Mouse (Mus musculus): Measurements from ENCODE around the gene Sirt7. TPM values are rescaled to one million over a fixed set of nuclear protein-coding genes. Genes with fewer than 3 reads are reported as not detected.
A peak's percentile ranks its signal among the peaks of the same experiment; 100 is the strongest.

Gene Sirt7
- total and polyA plus RNA-seq, 2 experiments: 36.3 to 72.1 TPM

DNA sequence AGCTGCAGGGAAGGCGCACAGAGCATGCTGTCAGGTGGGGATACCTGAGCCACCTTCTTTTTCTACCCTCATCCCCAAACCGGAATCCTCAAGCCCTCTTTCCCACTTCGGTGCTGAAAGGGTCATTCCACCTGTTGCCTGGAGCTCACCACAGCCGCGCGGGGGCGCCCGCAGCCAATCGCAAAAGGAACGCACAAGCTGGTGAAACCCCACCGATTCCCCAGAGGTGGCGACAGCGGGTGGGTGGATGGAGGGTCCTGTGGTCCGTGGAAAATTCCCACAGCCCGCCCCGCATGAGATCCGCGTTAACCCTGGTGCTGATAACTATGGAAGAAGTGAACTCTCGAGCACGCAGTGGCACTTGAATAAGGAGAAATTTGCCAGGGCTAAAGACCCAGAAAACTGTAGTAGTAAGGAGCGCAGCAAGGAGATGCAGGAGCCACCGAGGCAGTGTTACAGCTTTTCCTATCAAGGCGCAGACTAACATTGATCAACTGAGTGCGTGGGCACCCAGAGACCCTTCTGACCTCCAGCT, 33.9 kb upstream of the Sirt7 start:
- Histone ChIP-seq H3K79me2 (ENCODE audit: control insufficient read depth, insufficient read depth, low read length) (no peaks in the 10 kb centered on the region), H3K4me1 (ENCODE audit: control insufficient read depth, insufficient read depth, low read length) (0 out of 2 replicates have a peak, but pooled peaks cover 3% of the 10 kb centered on the region), H3K4me3 (ENCODE audit: insufficient read depth, low read depth, low read length) (peak overlapping the region; percentile 59), H3K27me3 (ENCODE audit: control insufficient read depth, insufficient read depth, low read length) (no peaks in the 10 kb centered on the region), H3K9ac (ENCODE audit: low read depth, low read length) (peak overlapping the region; percentile 46), H3K27ac (replicated peaks; ENCODE audit: insufficient read depth, low read depth, low read length) (peak overlapping the region; percentile 49), H3K36me3 (ENCODE audit: control insufficient read depth, insufficient read depth, low read length) (no peaks in the 10 kb centered on the region; the same call in 1 of the 2 replicates)
- TF ChIP-seq POLR2A (IDR thresholded peaks at IDR 0.05; ENCODE audit: extremely low read depth, insufficient read depth, low read length) (no peak), CTCF (IDR thresholded peaks at IDR 0.05; ENCODE audit: low read depth, low read length) (peak; percentile 88)
- DNase-seq (ENCODE audit: extremely low read depth, low read depth, low spot score): peak; percentile 46
- WGBS: 3% methylated on average over 24 of the region's 24 CpGs

DNA sequence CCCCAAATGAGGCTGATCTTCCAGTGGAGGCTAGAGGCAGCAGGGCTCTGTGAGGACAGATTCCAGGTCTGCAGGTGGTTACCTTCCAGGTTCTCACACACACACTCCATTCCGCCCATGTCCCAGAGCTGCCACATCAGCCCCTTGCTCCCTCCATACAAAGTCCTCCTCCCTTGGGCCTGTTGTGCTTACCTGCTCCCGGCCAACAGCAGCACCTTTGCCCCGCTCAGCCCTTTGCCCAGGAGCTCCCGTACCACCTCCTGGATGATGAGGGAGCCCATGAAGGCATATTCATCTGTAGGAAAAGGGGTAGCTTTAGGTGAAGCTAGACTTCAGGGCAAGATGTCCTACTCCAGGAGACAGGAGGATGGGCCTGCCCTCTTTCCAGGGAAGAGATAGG, 32.3 kb upstream of the Sirt7 start:
- 29% methylated on average over 4 of the region's 4 CpGs for WGBS
- no peaks in the 10 kb centered on the region; the same call in 1 of the 2 replicates for H3K36me3 ChIP-seq (ENCODE audit: control insufficient read depth, insufficient read depth, low read length)
- 0 out of 2 replicates have a peak, but pooled peaks cover 3% of the 10 kb centered on the region for H3K4me1 ChIP-seq (ENCODE audit: control insufficient read depth, insufficient read depth, low read length)
- TF ChIP-seq POLR2A (IDR thresholded peaks at IDR 0.05; ENCODE audit: extremely low read depth, insufficient read depth, low read length) (no peak), CTCF (IDR thresholded peaks at IDR 0.05; ENCODE audit: low read depth, low read length) (no peak)
- no peak overlapping the region for H3K9ac ChIP-seq (ENCODE audit: low read depth, low read length)
- peak; percentile 49 for DNase-seq (ENCODE audit: extremely low read depth, low read depth, low spot score)
- no peaks in the 10 kb centered on the region for H3K27me3 ChIP-seq (ENCODE audit: control insufficient read depth, insufficient read depth, low read length)
- H3K79me2 ChIP-seq (ENCODE audit: control insufficient read depth, insufficient read depth, low read length): no peaks in the 10 kb centered on the region
- H3K4me3 ChIP-seq (ENCODE audit: insufficient read depth, low read depth, low read length): no peak overlapping the region
- H3K27ac ChIP-seq (replicated peaks; ENCODE audit: insufficient read depth, low read depth, low read length): no peak overlapping the region

DNA sequence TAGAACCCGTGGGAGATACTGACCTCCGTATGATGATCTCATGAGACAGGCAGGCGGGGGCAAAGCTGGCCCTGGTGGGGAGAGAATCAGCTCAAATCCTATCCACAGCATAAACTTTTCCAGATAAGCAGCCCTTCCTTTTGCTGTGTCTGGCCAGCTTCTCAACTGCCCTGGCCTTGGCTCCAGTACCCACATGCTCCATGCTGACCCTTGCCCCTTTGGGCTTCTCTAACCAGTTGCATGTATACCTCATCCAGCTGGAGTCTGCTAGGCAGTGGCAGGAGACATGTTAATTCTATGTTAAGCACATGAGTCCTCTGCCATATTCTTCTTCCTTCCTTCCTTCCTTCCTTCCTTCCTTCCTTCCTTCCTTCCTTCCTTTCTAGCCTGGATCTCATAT, 29.7 kb upstream of the Sirt7 start:
- no peak for TF ChIP-seq CTCF (IDR thresholded peaks at IDR 0.05; ENCODE audit: low read depth, low read length)
- TF ChIP-seq POLR2A (IDR thresholded peaks at IDR 0.05; ENCODE audit: extremely low read depth, insufficient read depth, low read length): no peak
- Histone ChIP-seq H3K79me2 (ENCODE audit: control insufficient read depth, insufficient read depth, low read length) (no peaks in the 10 kb centered on the region), H3K27ac (replicated peaks; ENCODE audit: insufficient read depth, low read depth, low read length) (no peak overlapping the region), H3K27me3 (ENCODE audit: control insufficient read depth, insufficient read depth, low read length) (no peaks in the 10 kb centered on the region), H3K4me3 (ENCODE audit: insufficient read depth, low read depth, low read length) (no peak overlapping the region), H3K4me1 (ENCODE audit: control insufficient read depth, insufficient read depth, low read length) (no peaks in the 10 kb centered on the region), H3K36me3 (ENCODE audit: control insufficient read depth, insufficient read depth, low read length) (no peaks in the 10 kb centered on the region; the same call in 1 of the 2 replicates), H3K9ac (ENCODE audit: low read depth, low read length) (no peak overlapping the region)
- 72% methylated on average over 3 of the region's 3 CpGs for WGBS
- DNase-seq (ENCODE audit: extremely low read depth, low read depth, low spot score): peak; percentile 55

DNA sequence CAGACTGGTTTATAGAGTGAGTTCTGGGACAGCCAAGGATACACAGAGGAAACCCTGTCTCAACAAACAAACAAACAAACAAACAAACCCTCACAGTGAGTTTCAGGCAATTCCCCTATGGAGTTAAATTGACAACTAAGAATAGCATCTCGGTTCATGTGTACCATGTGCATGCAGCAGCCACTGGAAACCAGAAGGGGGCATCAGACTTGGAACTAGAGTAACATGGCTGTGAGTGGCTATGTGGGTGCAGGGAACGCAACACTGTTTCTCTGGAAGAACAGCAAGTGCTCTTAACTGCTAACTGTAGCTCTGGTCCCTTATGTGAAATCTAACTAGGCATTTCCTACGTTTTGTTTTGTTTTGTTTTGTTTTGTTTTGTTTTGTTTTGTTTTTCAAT, 26.8 kb upstream of the Sirt7 start:
- H3K27me3 ChIP-seq (ENCODE audit: control insufficient read depth, insufficient read depth, low read length): no peaks in the 10 kb centered on the region
- no peak for TF ChIP-seq POLR2A (IDR thresholded peaks at IDR 0.05; ENCODE audit: extremely low read depth, insufficient read depth, low read length)
- TF ChIP-seq CTCF (IDR thresholded peaks at IDR 0.05; ENCODE audit: low read depth, low read length): peak; percentile 51; the same call in 1 of the 2 replicates
- H3K9ac ChIP-seq (ENCODE audit: low read depth, low read length): no peak overlapping the region
- H3K79me2 ChIP-seq (ENCODE audit: control insufficient read depth, insufficient read depth, low read length): no peaks in the 10 kb centered on the region
- WGBS: 74% methylated on average over 3 of the region's 3 CpGs
- no peaks in the 10 kb centered on the region; the same call in 1 of the 2 replicates for H3K36me3 ChIP-seq (ENCODE audit: control insufficient read depth, insufficient read depth, low read length)
- H3K4me3 ChIP-seq (ENCODE audit: insufficient read depth, low read depth, low read length): no peak overlapping the region
- no peaks in the 10 kb centered on the region for H3K4me1 ChIP-seq (ENCODE audit: control insufficient read depth, insufficient read depth, low read length)
- H3K27ac ChIP-seq (replicated peaks; ENCODE audit: insufficient read depth, low read depth, low read length): no peak overlapping the region
- peak; percentile 45 for DNase-seq (ENCODE audit: extremely low read depth, low read depth, low spot score)

DNA sequence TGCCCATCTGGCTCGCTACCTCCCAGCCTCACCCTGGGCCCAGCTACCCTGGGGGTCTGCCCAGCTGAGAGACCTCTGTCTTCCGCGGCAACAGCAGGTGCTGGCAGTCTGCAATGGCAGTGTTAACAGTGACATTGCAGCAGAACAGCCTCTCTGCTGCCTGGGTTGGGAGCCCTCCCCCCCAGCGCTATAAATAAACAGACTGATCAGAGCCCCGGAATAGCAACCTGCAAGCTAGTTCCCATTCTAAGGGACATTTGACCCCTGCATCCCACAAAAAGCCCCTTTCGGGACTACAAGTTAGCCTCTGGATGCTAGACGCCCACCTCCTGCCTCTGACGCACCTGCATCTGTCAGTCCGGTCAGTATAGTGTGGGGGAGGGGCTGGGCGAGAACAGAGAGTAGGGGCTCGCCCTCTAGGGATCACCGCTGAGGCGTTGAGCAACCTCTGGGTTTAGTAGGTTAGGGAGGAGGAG, 23.0 kb upstream of the Sirt7 start, which contains the start of gene Myadml2:
Myadml2 (minus strand) TSS at position 158 of the 476 bp plus-strand sequence.
- no peak for DNase-seq (ENCODE audit: extremely low read depth, low read depth, low spot score)
- Histone ChIP-seq H3K36me3 (ENCODE audit: control insufficient read depth, insufficient read depth, low read length) (no peaks in the 10 kb centered on the region), H3K27ac (replicated peaks; ENCODE audit: insufficient read depth, low read depth, low read length) (no peak within 1 kb of the TSS), H3K79me2 (ENCODE audit: control insufficient read depth, insufficient read depth, low read length) (no peaks in the 10 kb centered on the region), H3K4me1 (ENCODE audit: control insufficient read depth, insufficient read depth, low read length) (peaks cover under 1% of the 10 kb centered on the region; the same call in 1 of the 2 replicates), H3K4me3 (ENCODE audit: insufficient read depth, low read depth, low read length) (no peak within 1 kb of the TSS), H3K9ac (ENCODE audit: low read depth, low read length) (no peak within 1 kb of the TSS), H3K27me3 (ENCODE audit: control insufficient read depth, insufficient read depth, low read length) (no peaks in the 10 kb centered on the region)
- TF ChIP-seq POLR2A (IDR thresholded peaks at IDR 0.05; ENCODE audit: extremely low read depth, insufficient read depth, low read length): no peak
- no peak for TF ChIP-seq CTCF (IDR thresholded peaks at IDR 0.05; ENCODE audit: low read depth, low read length)
- 12% methylated on average over 13 of the region's 13 CpGs for WGBS
